Mouse (Mus musculus): ENCODE data around the gene Sp8.

The Sp8 gene

DNA sequence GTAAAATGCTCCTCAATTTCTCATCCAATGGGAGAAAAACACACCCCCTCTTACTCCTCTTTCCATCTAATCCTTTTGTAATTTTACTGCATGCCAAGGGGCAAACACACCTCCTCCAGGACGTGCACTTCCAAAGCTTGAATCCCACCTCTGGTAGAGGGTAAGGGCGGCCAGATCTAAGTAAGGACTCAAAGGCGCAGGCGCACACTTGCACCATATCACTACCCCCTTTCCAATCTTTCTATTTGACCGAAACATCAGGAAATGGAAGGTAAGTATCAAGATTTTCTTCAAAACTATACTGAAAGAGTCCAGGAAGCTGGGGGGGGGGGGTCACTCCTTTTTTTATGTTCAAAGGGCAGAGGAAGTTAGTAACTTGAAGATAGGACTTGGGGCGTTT, at the start of gene Sp8:
TSS of gene Sp8 (plus strand) at position 109 of the 400 bp plus-strand sequence.
- DNase-seq (ENCODE audit: low read depth, low spot score): no peak

DNA sequence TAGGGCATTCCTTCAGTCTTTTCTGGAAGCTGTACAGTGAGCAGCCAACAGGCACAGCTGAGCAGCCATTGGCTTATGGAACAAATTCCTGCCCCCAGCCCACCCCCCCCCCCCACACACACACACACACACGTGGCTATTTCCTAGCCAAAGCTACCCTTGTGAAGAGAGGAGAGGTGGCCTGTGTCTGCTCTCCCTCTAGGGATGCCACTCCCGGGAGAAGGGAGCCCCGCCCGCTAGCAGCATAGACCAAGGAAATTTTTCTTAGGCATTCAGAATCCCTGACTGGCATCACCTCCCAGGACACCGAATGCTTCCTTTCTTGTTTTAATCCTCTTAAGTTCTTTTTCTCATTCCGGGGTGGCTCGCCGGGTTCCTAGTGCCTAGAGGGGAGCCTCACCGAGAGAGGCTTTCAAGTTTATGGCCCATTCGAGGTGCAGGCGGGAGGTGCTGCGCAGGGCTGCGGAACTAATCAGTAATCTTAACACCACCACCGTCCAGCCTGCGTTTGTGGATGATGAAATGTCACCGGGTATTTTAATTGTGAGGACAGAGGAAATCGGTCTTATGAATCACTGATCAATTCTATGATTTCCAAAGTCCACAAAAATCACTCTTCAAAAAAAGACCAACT, 34.7 kb upstream of the Sp8 start:
- DNase-seq (ENCODE audit: low read depth, low spot score): no peak

DNA sequence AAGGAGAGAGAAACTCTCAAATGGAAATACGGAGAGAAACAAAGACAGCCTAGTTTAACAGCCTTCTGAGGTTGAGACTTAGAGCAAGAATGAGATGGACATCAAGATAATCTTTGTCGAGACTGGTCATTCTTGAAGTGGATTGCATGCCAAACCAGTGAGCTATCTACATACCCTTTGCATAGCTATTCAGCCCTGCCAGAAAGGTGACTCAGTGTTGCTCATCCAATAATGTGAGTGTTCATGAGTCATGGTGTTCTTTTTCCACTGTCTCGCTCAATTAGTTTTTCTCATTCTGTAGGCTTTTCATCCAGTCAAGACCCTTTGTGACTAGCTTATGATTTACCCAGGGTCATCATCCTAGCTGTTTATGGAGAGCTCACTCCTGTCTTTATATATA, 31.6 kb upstream of the Sp8 start:
- DNase-seq (ENCODE audit: low read depth, low spot score): no peak

DNA sequence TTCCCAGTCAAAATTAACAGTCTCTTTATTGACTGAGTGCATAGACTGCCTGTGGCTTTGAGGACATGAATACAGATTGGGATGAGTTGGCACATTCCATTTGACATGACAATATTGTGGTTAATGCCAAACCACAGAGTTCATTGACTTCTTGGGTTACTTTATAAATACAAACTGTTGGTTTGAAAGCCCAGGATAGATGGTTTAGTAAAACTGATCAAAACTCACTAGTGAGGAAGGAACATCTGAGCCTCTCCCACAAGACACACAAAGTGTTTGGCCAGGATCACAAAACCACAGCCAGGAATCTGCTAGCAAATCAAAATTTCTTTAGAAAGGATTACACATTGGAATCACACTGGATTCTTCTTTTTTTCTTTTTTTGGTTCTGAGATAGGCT, 30.0 kb upstream of the Sp8 start:
- no peak for DNase-seq (ENCODE audit: low read depth, low spot score)

DNA sequence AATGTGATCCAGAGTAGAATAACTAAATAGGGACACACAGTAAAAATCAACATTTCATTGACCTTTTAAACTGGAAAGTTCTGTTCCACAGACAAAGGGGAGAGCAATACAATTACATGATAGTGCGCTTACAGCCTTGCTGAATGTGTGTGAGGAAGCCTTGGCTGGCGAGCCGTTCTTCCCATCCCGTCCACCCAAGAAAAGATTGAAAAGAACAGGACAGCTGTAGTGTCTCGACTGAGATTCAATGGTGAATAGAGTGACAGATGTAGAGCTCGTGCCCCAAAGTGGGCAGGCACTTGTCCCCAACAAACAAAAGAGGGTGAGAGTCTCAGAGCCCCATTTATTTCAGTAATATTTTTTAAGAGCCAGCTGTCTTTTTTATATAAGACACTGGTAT, 16.2 kb upstream of the Sp8 start:
- DNase-seq (ENCODE audit: low read depth, low spot score): no peak

DNA sequence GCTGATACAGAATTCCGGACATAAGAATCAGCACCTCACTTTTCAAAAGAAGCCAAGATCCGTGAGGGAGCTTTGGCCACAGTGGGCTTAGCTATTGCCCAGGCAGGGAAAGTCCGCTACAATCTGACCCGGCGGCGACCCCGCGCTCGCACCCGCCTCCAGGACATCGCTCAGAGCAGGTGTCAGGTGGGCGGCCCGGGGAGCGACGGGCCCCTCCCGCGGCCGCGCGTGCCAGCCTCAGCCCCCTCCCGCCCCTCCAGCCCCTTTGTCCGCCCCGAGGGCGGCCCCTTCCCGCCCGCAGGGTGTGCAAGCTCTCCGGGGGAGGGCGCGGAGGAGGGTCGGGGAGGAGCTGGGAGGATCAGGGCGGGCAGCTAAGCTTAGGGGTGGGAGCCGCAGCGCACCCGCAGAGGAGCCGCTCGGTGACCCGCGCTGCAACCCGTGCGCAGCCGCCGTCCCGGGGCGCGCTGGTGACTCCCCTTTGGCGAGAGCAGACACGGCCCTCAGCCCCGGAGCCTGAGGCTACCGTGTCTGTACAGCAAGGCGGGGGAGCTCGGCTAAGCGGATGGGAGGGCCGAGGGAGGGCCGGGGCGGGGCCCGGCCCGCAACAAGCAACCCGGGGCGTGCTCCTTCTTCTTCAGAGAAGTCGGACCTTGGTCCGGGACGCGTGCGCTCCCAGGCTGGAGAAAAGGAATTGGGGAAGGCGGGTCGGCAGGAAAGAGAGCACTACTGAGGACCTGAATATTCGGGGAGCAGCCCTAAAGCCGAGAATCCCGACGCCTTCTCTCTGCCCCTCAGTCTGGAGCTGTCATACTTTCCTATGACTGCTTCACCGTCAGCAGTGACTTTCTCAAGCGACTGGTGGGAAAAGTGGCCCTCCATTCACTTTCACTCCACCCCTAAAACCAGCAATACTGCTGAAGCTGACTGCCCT, 9.5 kb upstream of the Sp8 start:
- no peak for DNase-seq (ENCODE audit: low read depth, low spot score)

DNA sequence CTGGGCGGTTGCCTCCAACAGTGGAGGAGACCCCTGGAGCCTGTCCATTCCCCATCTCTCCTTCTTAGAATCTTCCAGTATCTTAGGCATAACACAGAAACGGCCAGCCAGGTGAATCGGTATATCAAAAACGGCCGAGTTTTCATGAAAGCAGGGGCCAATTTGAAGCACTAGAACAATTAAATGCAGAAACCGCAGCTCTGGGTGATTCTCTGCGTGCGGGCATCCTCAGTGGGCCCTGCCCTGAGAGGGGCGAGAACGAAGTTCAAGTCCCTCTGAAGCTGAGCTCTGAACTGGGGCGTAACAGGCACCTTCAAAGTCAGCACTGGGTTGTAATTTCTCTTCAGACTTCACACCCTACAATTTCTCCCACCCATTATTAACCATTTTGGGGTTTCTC, 8.8 kb upstream of the Sp8 start:
- no peak for DNase-seq (ENCODE audit: low read depth, low spot score)

DNA sequence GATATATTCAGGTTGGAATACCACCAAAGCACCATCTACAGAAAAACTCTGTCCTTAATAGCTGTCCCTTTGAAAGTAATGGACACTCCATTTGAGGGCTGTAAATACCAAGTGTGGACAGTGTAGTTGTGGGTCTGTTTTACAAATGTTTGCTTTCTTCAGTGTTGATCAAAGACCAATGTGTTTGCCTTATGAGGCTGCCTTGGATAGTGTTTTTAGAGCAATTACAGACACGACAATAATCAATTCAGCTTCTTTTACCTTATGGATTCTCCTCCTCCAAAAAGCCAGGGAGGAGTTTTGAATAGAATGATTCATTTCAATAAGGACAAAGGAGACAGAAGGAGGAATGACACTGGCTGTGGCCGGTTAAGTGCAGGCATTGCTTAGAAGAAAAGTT, 7.9 kb upstream of the Sp8 start:
- DNase-seq (ENCODE audit: low read depth, low spot score): no peak

DNA sequence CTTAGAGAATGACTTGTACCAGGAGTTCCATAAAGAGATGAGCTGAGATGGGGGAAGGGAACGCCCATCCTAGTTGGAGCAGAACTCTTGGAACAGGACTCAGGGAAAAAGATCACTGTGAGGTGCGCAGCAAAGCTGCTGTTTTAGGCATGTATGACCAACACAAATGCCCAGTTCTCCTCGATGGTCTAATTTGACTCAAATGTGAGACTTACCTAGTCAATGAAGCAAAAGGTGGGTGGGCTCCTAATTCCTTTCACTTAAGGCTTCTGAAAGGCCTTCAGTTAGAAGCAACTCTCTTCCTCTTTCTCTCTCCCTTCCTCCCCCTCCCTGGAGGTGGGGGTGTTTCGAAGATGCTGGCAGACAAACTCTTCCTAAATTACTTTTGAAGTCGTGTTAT, 6.7 kb upstream of the Sp8 start:
- no peak for DNase-seq (ENCODE audit: low read depth, low spot score)

DNA sequence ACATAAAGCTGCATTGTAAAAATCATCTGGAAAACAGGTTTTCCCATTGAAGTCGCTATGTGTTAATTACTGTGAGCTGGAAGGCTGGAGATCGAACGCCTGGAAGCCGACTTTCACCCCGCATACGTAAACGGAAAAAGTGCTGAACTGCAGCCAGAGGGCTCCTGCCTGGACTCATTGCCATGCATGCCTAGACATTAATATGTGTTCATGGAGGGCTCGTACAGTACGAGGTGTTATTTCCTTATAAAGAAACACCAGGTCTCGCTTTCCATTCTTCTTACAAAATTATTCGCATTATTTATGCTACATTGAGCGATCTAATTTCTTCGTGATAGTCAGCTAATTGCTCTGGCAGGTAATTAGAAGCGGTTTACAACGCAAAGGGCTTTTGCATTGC, 5.8 kb upstream of the Sp8 start:
- no peak for DNase-seq (ENCODE audit: low read depth, low spot score)

DNA sequence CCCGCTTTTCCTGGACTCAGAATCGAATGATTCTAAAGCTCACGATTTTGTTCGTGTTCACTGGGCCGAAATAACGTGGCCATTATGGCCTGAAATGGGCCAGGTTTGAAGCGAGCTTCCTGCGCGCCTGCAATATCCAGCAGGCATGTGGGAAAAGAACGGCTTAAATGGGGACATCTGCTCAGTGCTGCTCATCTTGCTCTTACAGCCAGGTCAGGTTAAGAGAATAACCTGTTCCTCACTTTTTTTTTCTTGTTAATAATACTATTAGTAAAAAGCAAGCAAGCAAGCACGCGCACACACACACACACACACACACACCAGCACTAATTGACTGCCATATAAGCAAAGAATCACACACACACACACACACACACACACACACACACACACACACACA, 5.3 kb upstream of the Sp8 start:
- no peak for DNase-seq (ENCODE audit: low read depth, low spot score)

DNA sequence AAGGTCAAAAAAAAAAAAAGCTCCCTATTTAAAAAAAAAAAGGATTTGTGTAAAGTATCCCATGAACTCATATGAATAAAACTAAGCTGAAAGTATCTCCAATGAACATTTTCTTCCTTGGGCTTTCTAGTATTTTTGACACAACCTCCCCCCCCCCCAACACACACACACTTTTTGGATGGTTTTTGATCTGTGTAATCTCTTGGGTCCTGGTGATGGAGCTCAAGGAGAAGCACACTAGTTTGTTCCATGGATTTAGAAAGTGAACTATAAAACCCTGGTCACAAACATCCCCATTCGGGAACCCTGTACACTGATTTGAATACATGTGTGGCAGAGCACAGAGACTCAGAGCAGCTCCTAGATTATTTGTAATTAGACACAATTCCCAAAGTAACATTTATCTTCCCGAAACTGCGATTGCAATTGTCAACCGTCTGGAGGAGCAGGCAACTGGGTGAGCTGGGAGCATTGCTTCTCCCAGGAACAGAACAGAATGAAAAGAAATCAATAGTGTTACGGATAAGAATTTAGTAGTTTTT, 4.7 kb upstream of the Sp8 start:
- DNase-seq (ENCODE audit: low read depth, low spot score): no peak

DNA sequence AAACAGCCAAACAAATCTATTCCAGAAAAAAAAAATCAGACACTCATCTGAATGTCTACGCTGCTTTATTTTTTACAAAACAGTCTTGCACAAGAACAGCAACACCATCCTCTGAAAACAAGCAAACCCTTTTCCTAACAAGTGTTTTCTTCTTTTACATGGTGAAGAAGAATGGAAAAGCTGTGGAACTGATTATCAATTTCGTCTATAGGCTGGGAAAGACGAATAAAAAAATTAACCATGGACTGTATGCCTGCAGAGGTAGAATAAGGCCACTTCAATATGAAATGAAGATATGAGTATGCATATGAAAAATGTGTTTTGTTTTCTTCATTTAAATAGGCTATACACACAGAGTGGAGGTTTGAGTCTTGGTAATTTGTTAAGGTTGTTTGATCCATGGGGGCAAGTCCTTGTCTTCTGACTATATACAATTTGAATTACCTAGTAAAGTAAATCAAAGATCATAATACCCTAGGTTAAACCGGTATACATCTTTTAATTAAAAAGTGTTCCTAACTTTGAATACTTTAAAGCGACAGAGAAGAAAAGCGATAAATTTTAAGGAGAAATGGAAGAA, 4.1 kb upstream of the Sp8 start:
- no peak for DNase-seq (ENCODE audit: low read depth, low spot score)

DNA sequence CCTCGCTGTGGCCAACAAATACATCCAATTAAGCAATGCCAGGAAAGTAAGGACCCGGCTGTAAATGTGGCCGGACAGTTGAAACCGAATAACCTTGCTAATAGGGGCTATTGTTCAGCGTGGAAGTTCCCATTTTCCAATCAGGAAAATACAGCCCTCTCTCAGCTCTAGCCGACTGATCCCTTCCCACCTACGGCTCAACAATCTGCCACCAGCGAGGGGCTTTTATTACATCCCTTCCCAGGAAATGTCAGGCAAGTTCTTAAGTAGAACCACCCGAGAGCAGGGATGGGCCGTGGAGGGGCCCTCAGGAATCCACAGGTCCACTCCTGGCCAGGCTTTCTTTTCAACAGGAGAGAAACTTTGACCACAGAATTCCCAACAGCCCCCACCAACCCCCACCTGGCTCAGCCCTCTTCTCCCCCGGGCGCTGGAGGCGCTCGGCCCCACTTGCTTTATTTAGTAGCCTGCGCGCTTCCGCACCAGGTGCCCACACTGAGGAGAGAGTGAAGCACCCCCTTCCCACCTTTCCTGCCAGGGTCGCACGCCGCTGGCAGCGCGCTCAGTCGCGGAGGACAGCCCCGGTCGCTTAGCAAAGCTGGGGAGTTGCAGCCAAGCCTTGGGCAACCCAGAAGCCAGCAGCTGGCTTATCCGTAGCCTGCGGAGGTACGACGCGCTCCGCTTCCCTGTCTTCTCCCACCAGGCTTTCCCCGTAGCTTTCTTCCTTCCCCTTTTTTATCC, 3.3 kb upstream of the Sp8 start:
- DNase-seq (ENCODE audit: low read depth, low spot score): no peak

DNA sequence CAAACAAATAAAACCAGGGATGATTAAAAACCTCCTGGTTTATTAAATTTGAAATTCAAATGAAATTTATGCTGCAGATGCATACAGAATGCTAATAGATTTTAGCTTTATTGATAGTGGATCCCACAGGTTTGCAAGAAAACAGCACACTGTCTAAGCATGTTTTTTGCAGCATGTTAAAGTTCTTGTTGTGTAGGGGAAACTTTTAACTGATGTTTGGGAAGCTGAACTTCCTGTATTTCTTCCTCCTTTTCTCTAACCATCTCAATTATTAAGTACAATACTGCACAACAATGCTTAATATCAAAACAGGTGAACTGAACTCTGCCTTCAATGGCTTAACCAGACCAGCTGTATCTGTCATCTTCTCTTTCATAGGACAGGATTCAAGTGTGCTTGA, 2.0 kb upstream of the Sp8 start:
- no peak for DNase-seq (ENCODE audit: low read depth, low spot score)

DNA sequence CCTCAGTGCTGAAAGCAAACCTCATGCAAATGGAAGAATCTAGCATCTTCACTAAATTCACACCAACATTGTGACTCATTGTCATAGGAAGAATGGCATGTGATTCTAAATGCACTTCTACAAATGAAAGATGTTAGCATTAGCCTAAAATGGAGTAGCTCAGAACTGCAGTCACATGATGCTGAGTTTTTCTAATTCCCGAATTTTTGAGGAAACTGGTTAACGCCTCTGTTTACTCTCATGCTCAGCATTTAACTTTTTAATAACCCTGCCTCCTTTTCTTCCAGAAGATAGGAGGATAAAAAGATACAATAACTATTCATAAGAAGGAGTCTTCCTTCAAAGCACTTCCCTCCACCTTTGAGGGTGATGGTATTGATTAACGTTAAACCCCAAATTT, 1.3 kb upstream of the Sp8 start:
- DNase-seq (ENCODE audit: low read depth, low spot score): no peak

DNA sequence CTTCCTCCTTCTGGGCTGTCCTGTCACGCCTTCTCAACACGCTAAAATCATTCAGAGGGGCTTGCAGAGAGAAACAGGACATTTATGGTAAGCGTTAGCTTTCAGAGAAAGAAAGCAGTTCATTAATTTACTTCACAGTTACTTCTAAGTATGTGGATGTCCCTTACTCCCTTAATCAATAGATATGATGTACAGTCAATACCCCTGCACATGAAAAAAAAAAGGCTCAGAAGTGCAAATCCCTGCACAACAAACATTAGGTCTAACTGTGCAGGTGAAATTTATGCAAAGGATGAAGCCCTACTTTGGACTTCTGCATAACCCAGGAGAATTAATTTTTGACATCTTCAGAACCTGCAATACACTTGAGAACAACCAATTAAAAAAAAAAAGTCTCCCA, 778 bp upstream of the Sp8 start:
- DNase-seq (ENCODE audit: low read depth, low spot score): no peak

DNA sequence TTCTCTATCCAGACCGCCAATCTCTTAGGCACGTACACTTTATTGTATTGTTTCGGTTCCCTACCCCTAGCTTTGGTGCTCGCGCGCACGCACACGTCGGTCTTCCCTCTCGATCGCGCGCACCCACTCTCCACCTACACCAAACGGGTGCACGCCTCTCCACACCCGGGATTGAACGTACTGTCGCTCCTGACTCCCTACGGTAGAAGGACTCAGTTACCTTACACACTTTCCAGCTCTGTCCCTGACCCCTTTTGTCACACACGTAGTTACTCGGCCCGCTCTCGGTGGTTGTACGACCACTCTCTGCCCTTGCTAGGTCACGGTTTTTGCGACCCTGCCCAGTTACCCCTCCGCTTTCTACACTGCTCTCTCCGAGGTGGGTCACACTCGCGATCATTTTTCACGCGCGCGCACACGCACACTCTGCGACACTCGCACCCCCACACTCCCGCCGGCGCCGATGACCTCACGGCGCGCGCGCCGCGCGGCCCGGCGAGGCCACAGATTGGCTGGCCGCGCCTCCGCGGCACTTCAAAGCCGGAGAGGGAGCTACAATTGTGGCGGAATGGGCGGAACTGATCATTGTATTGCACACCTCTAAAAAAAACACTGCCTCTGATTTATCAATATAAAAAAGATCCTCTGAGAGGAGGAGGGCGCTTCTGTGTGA, 656 bp downstream of the Sp8 start:
- DNase-seq (ENCODE audit: low read depth, low spot score): peak; percentile 49

DNA sequence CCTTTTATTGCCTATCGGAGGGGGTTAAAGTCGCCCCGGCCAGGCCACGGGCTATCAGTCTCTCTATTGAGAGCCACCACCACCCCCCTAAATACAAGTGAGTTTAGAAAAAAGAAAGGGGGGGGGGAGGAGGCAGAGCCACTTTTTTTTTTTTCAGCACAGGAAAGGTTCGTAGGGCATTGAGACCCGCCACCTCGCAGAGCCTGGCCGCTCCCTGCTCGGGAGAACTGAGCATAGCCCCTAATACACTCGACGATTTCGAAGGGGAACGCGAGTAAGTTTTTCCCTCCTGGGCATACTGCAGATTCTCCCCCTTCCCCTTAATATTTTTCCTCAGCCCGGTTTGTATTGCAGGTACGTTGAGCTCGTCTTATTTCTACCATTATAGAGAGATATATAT, 1.3 kb downstream of the Sp8 start:
- no peak for DNase-seq (ENCODE audit: low read depth, low spot score)

DNA sequence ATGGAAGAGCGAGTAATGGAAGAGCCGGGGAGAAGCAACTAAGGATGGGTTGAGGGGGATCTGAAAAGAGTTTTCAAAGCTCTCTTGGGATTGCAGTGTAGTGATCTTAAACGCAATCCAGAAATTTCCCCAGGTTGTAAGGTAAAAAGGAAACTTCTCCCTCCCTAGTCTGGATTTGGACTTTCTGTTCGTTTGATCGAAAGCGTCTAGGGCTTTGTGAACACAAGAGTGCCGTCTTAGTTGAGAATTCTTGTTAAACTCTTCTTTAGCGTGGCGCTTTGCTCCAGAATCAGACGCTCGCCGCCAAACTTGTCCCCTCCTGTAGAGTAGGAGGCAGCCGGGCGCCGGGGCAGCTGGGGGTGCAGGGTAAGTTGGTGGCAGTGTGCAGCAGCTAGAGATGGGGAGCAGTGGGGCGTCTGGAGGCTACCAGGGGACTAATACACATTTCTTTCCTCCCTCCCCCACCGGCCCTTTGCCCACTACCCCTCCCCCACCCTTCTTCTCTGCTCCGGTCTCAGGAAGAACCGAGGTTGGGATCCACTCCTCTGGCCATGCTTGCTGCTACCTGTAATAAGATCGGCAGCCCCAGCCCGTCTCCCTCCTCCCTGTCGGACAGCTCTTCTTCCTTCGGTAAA, 1.8 kb downstream of the Sp8 start:
- no peak for DNase-seq (ENCODE audit: low read depth, low spot score)
